Mouse (Mus musculus) heart, adult 2 months (tissue): ENCODE measurements around the gene Coq2. TPM values are rescaled to one million over a fixed set of nuclear protein-coding genes. Genes with fewer than 3 reads are reported as not detected.

Experiments
- DNase-seq, 2 experiments: peaks; one replicate each; pipeline ENCODE4 v3.0.0; 2021
- H3K27ac ChIP-seq: fragments of 200-600 bp; 2 replicates; pipeline ENCODE4 v1.8.1; 2022
- H3K27me3 ChIP-seq: fragments of 200-500 bp; 2 replicates; pipeline ENCODE4 v1.6.1; 2012; ENCODE audit warnings: mild to moderate bottlenecking, low read length, inconsistent platforms, mixed read lengths; ENCODE audit not compliant: control insufficient read depth, insufficient read depth
- H3K36me3 ChIP-seq: fragments of 200-500 bp; 2 replicates; pipeline ENCODE4 v1.6.1; 2012; ENCODE audit warnings: low read length, inconsistent platforms; ENCODE audit not compliant: control insufficient read depth, insufficient read depth
- H3K4me1 ChIP-seq: fragments of 200-500 bp; 2 replicates; pipeline ENCODE4 v1.6.1; 2011; ENCODE audit warnings: low read length; ENCODE audit not compliant: control insufficient read depth, insufficient read depth
- H3K4me3 ChIP-seq: fragments of 200-600 bp; 2 replicates; pipeline ENCODE4 v1.8.1; 2022
- H3K79me2 ChIP-seq: fragments of 200-500 bp; replicated peaks from 2 replicates; pipeline ENCODE4 v1.6.1; 2012; ENCODE audit warnings: mild to moderate bottlenecking, inconsistent platforms, low read length, moderate library complexity, mixed read lengths; ENCODE audit not compliant: control insufficient read depth, insufficient read depth
- H3K9ac ChIP-seq: fragments of 200-500 bp; 2 replicates; pipeline ENCODE4 v1.6.1; 2012; ENCODE audit warnings: low read depth, mild to moderate bottlenecking, control low read depth, inconsistent platforms, low read length, mixed read lengths
- CTCF ChIP-seq: fragments of 200-600 bp; IDR thresholded peaks from 2 replicates; pipeline ENCODE4 v1.8.1; 2022; ENCODE audit warnings: antibody characterized with exemption, mild to moderate bottlenecking, moderate library complexity
- EP300 ChIP-seq: fragments of 200-500 bp; IDR thresholded peaks from 2 replicates; pipeline ENCODE4 v1.6.1; 2011; ENCODE audit warnings: low read depth, low read length, control low read depth; ENCODE audit not compliant: insufficient read depth
- POLR2A ChIP-seq: fragments of 200-500 bp; IDR thresholded peaks from 2 replicates; pipeline ENCODE4 v1.6.1; 2011; ENCODE audit warnings: mild to moderate bottlenecking, low read depth, low read length, control low read depth; ENCODE audit not compliant: insufficient read depth
- WGBS: fragments of 180-500 bp; shearing (Covaris S2); methylation state at CpG from one replicate; pipeline ENCODE4 v1.1.7; 2018; 5-methylcytosine and 5-hydroxymethylcytosine counted together
- intact Hi-C: fragments of 180-260 bp; cut with DNase I; formaldehyde crosslinking; loops from one replicate; pipeline ENCODE4 v1.15.1; 2025
- polyA plus RNA-seq: library from polyadenylated mRNA; depleted of rRNA; stranded (reverse); fragments of >200 nt; gene quantifications from 2 replicates; pipeline ENCODE4 v1.2.3, GENCODE M21; 2012
- total RNA-seq, 2 experiments: library from RNA; stranded (reverse); gene quantifications; 2 replicates each; pipeline ENCODE4 v1.2.3; 2021

Gene Coq2
- total and polyA plus RNA-seq, 3 experiments, result 95.9 to 109 (median 106) TPM

GRCm38 (mm10) chr5:100635908-100636307 lies 39.0 kb downstream of the Coq2 start:
- no peak overlapping the region; the same call in 1 of the 2 replicates for H3K27ac ChIP-seq
- no peaks in the 10 kb centered on the region for H3K36me3 ChIP-seq
- no peak overlapping the region for H3K9ac ChIP-seq
- no peaks in the 10 kb centered on the region for H3K27me3 ChIP-seq
- H3K4me1 ChIP-seq, result 0 out of 2 replicates have a peak, but pooled peaks cover 2% of the 10 kb centered on the region
- no peak for DNase-seq
- no peaks in the 10 kb centered on the region for H3K79me2 ChIP-seq
- no peak overlapping the region for H3K4me3 ChIP-seq
- WGBS, result 88% methylated on average over 4 of the region's 4 CpGs
- TF ChIP-seq CTCF, result no peak
- TF ChIP-seq EP300, result no peak
- no peak for TF ChIP-seq POLR2A
- intact Hi-C loops, result no loop called here

GRCm38 (mm10) chr5:100634885-100635478 lies 40.0 kb downstream of the Coq2 start:
- no peak overlapping the region for H3K27ac ChIP-seq
- no peak for DNase-seq
- no peaks in the 10 kb centered on the region for H3K36me3 ChIP-seq
- no peaks in the 10 kb centered on the region for H3K79me2 ChIP-seq
- no peak overlapping the region for H3K9ac ChIP-seq
- H3K27me3 ChIP-seq, result no peaks in the 10 kb centered on the region
- intact Hi-C loops, result no loop called here
- no peak for TF ChIP-seq EP300
- TF ChIP-seq POLR2A, result no peak
- TF ChIP-seq CTCF, result no peak
- WGBS, result 81% methylated on average over 8 of the region's 8 CpGs
- no peak overlapping the region for H3K4me3 ChIP-seq
- 0 out of 2 replicates have a peak, but pooled peaks cover 2% of the 10 kb centered on the region for H3K4me1 ChIP-seq

- Histone ChIP-seq H3K4me3 (no peak overlapping the region), H3K27me3 (no peaks in the 10 kb centered on the region), H3K36me3 (no peaks in the 10 kb centered on the region), H3K79me2 (no peaks in the 10 kb centered on the region), H3K9ac (no peak overlapping the region), H3K27ac (no peak overlapping the region), H3K4me1 (0 out of 2 replicates have a peak, but pooled peaks cover 2% of the 10 kb centered on the region)
- peak; percentile 32 to 64 for DNase-seq
- WGBS, result 75% methylated on average over 8 of the region's 8 CpGs
- TF ChIP-seq CTCF, result no peak
- TF ChIP-seq EP300, result no peak; the same call in 1 of the 2 replicates
- TF ChIP-seq POLR2A, result no peak
- intact Hi-C loops, result no loop called here
These were observed 42.3 kb downstream of the Coq2 start for GRCm38 (mm10) chr5:100632540-100633129.

GRCm38 (mm10) chr5:100628807-100629206 lies 46.1 kb downstream of the Coq2 start:
- no peak for TF ChIP-seq EP300
- no peak for TF ChIP-seq CTCF
- TF ChIP-seq POLR2A, result no peak
- Histone ChIP-seq H3K27me3 (no peaks in the 10 kb centered on the region), H3K79me2 (no peaks in the 10 kb centered on the region), H3K27ac (no peak overlapping the region), H3K36me3 (no peaks in the 10 kb centered on the region), H3K4me3 (no peak overlapping the region), H3K4me1 (peaks cover 2% of the 10 kb centered on the region), H3K9ac (no peak overlapping the region)
- intact Hi-C loops, result no loop called here
- no peak for DNase-seq
- 83% methylated on average over 4 of the region's 4 CpGs for WGBS

- intact Hi-C loops, result no loop called here
- no peak overlapping the region for H3K4me3 ChIP-seq
- H3K4me1 ChIP-seq, result no peaks in the 10 kb centered on the region; the same call in none of the 2 replicates
- H3K79me2 ChIP-seq, result no peaks in the 10 kb centered on the region
- TF ChIP-seq POLR2A (no peak), CTCF (no peak), EP300 (no peak)
- WGBS, result 67% methylated on average over 6 of the region's 6 CpGs
- H3K27ac ChIP-seq, result no peak overlapping the region
- no peak for DNase-seq
- no peak overlapping the region for H3K9ac ChIP-seq
- H3K36me3 ChIP-seq, result no peaks in the 10 kb centered on the region
- H3K27me3 ChIP-seq, result no peaks in the 10 kb centered on the region
These were observed 48.4 kb downstream of the Coq2 start for GRCm38 (mm10) chr5:100626526-100626925.

- Histone ChIP-seq H3K4me3 (no peak overlapping the region), H3K9ac (no peak overlapping the region), H3K4me1 (no peaks in the 10 kb centered on the region; the same call in none of the 2 replicates), H3K36me3 (no peaks in the 10 kb centered on the region), H3K27me3 (no peaks in the 10 kb centered on the region), H3K27ac (no peak overlapping the region), H3K79me2 (no peaks in the 10 kb centered on the region)
- TF ChIP-seq POLR2A (no peak), CTCF (no peak), EP300 (no peak)
- no peak for DNase-seq
- WGBS, result 60% methylated on average over 9 of the region's 9 CpGs
- intact Hi-C loops, result no loop called here
These were observed 50.1 kb downstream of the Coq2 start for GRCm38 (mm10) chr5:100624743-100625360.
